Mouse (Mus musculus): Measurements from ENCODE around the gene Sfxn5.

Gene Sfxn5

GRCm38 (mm10) chr6:85237595-85238337 is 95.5 kb downstream of the Sfxn5 start:
- no peak for DNase-seq (ENCODE audit: extremely low read depth, insufficient read length, low spot score)

- DNase-seq (ENCODE audit: extremely low read depth, insufficient read length, low spot score) = no peak
These were observed 96.2 kb downstream of the Sfxn5 start for GRCm38 (mm10) chr6:85237001-85237400.

GRCm38 (mm10) chr6:85234796-85235195 is 98.4 kb downstream of the Sfxn5 start:
- no peak for DNase-seq (ENCODE audit: extremely low read depth, insufficient read length, low spot score)

GRCm38 (mm10) chr6:85232836-85233623 is 100.2 kb downstream of the Sfxn5 start:
- no peak for DNase-seq (ENCODE audit: extremely low read depth, insufficient read length, low spot score)

- no peak for DNase-seq (ENCODE audit: extremely low read depth, insufficient read length, low spot score)
These were observed 101.2 kb downstream of the Sfxn5 start for GRCm38 (mm10) chr6:85232045-85232444.

- DNase-seq (ENCODE audit: extremely low read depth, insufficient read length, low spot score) = no peak
These were observed 101.8 kb downstream of the Sfxn5 start for GRCm38 (mm10) chr6:85231469-85231868.

- no peak for DNase-seq (ENCODE audit: extremely low read depth, insufficient read length, low spot score)
These were observed 102.5 kb downstream of the Sfxn5 start for GRCm38 (mm10) chr6:85230762-85231161.

GRCm38 (mm10) chr6:85227520-85227919 is 105.7 kb downstream of the Sfxn5 start:
- DNase-seq (ENCODE audit: extremely low read depth, insufficient read length, low spot score) = no peak

- no peak for DNase-seq (ENCODE audit: extremely low read depth, insufficient read length, low spot score)
These were observed 106.7 kb downstream of the Sfxn5 start for GRCm38 (mm10) chr6:85226570-85226969.

- no peak for DNase-seq (ENCODE audit: extremely low read depth, insufficient read length, low spot score)
These were observed 108.8 kb downstream of the Sfxn5 start for GRCm38 (mm10) chr6:85224442-85224891.

- DNase-seq (ENCODE audit: extremely low read depth, insufficient read length, low spot score) = no peak
These were observed 109.6 kb downstream of the Sfxn5 start for GRCm38 (mm10) chr6:85223498-85224150.

GRCm38 (mm10) chr6:85222551-85222950 is 110.7 kb downstream of the Sfxn5 start:
- no peak for DNase-seq (ENCODE audit: extremely low read depth, insufficient read length, low spot score)

GRCm38 (mm10) chr6:85220917-85221316 is 112.3 kb downstream of the Sfxn5 start:
- DNase-seq (ENCODE audit: extremely low read depth, insufficient read length, low spot score) = no peak

GRCm38 (mm10) chr6:85219706-85220105 is 113.5 kb downstream of the Sfxn5 start:
- no peak for DNase-seq (ENCODE audit: extremely low read depth, insufficient read length, low spot score)

GRCm38 (mm10) chr6:85218684-85219445 is 114.4 kb downstream of the Sfxn5 start:
- DNase-seq (ENCODE audit: extremely low read depth, insufficient read length, low spot score) = no peak

- no peak for DNase-seq (ENCODE audit: extremely low read depth, insufficient read length, low spot score)
These were observed 115.0 kb downstream of the Sfxn5 start for GRCm38 (mm10) chr6:85218251-85218650.

GRCm38 (mm10) chr6:85210686-85211085 is 122.5 kb downstream of the Sfxn5 start:
- DNase-seq (ENCODE audit: extremely low read depth, insufficient read length, low spot score) = no peak

- no peak for DNase-seq (ENCODE audit: extremely low read depth, insufficient read length, low spot score)
These were observed 123.8 kb downstream of the Sfxn5 start for GRCm38 (mm10) chr6:85209226-85209967.

- DNase-seq (ENCODE audit: extremely low read depth, insufficient read length, low spot score) = no peak
These were observed 125.9 kb downstream of the Sfxn5 start for GRCm38 (mm10) chr6:85207345-85207744.

GRCm38 (mm10) chr6:85206939-85207285 is 126.3 kb downstream of the Sfxn5 start:
- DNase-seq (ENCODE audit: extremely low read depth, insufficient read length, low spot score) = no peak

Measured in 3134 (cell line).